Mouse (Mus musculus) spleen, embryonic (tissue): ENCODE results near the gene Il1r1.

Experiments used
- CTCF ChIA-PET: fragments of 350-600 bp; sonication (Branson Sonifier 250); formaldehyde crosslinking; loops from one replicate; lab custom pipeline; 2022; lab: Charles Lee

Gene Il1r1

DNA sequence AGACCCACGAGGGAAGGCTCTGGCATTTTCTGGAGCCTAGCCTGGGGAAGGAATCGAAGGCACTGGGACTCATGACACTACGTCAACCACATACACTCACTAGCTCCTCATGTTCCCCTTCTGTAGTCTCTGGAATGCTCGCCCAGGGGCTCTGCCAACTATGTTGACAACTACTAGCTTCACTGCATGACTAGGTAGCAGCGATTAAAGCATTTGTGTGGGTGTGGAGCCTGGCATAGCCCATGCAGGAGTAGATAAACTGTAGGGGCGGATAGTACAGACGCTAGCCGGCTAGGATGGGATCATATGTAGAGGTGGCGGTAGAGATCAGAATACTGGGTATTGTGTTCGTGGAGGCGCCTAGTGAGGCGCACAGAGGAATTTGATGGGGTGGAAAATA is 45.5 kb downstream of the Il1r1 start:
- CTCF ChIA-PET = no interaction called here

DNA sequence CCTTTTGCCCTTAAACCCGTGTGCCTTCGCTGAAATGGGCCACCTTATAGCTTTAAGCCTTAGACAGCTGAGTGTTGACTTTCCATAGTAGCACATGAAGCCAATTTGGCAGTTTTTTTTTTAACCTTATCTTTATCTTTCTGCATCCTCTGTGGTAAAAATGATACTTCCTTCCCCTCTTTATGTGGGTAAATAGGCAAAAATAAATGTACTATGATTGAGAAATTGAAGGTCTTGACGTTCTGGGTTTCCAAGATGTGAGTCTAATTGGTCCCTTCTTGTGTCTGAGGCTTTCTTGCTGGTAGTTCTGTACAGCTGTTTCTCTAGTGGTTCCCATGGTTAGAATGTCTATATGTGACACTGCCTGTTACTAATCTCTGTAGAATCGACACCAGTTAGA is 46.2 kb downstream of the Il1r1 start:
- CTCF ChIA-PET = no interaction called here

DNA sequence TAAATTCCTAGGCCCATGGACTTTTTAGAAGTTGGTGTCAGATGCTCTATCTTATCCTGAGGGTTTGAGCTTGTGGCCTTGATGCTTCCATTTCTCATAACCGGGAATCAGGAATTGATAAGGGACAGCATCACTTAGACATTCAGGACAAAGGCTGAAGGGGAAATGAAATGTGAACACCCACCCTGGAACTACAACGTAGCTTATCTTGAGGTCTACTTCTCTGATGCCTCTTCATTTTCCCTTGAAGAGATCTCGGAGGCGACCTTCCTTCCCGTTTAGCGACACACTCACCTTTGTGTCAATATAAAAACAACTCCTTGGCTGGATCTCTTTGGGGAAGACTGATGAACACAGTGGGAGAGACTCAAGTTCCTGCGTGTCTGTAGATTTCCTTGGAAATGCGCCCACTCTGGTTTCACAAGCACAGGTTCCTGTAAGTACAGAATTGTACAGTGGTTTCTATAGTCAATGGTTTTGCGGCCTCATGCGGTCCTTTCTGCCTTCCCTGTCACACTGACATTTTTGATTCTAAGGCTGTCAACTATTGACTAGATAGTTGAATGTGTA is 46.7 kb downstream of the Il1r1 start:
- CTCF ChIA-PET = no interaction called here

DNA sequence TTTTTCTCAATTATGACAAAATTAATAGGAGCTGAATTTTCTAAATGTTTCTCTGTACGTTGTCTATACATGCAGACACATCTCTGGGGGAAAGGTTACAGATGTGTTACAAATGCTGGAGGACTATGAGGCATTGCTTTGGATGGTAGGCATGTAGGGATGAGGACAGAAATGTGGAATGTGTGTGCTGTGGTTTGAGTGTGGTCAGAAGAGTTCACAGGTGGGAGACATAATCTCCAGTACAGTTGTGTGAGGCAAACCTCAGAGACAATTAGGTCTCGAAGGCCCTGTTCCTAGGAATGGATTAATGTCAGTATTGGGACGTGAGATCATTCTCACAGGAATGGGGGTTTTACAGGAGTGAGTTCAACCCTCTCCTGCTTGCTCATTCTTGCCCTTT is 47.3 kb downstream of the Il1r1 start:
- CTCF ChIA-PET = no interaction called here

DNA sequence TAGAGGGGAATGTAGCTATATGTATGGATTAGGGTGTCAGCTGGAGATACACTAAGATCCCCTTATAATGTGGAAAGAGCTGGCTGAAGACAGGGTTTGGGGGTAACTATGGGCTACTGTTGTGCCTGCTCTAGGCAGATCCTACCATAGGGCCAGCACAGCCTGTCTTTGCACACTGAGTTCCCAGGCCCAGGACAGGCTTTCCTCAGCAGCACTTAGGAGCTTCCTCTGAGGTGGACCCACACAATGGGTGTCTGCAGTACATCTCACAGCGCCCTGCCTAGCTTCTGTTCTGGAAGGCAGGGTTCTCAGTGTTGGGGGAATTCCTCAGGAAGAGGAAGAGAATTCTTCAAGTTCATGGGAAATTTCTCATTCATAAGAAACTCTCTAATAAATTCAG is 48.6 kb downstream of the Il1r1 start:
- CTCF ChIA-PET = no interaction called here

DNA sequence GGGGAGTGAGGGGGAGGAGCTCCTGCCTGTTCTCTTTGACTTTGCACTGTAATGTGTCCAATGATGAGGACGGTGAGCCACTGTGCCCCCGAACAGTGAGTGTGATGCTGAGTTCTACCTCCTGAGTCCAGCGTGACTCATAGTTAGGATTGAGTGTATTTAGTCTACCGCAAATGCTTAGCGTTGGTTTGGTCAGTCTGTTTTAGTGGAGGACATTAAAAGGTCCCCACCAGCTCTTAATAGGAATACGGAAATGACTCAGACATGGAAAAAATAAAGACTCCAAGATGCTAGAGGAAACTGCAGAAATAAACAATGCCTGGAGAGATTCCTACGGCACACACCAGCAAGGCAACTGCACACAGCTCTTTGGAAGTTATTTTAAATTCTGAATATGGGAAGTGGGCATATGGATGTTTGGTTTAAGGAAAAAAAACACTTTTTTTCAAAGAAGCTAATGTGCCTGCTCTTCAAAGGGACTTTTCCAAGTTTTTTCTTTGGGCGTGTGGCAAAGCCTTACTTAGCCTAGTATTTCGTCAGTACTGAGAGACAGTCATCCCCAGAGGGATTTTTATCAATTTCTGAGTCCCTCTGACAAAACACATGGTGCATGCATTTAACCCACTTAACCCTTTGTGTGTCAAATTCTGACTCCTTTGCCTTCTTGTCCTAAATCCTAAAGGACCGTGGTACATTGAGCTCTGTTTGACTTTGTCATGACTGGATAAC is 50.6 kb downstream of the Il1r1 start:
- CTCF ChIA-PET = no interaction called here

DNA sequence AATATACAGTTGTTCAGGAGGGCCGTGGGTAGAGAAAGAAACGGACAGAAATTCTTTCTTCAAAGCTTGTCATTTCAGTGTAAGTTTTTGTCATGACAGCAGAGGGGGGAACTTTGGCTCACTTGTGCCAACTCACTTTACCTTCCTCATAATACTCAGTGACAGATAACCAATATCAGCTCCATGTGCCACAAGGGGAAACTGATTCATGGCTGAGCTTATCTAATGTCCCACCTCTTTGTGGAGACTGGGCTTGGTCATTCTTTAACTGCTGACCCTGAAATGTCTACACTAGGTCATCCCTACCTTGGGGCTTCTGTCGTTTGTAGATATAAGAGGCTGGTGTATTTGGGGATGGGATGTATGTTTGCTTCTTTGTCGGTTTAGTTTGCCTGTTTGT is 53.1 kb downstream of the Il1r1 start:
- CTCF ChIA-PET = no interaction called here

DNA sequence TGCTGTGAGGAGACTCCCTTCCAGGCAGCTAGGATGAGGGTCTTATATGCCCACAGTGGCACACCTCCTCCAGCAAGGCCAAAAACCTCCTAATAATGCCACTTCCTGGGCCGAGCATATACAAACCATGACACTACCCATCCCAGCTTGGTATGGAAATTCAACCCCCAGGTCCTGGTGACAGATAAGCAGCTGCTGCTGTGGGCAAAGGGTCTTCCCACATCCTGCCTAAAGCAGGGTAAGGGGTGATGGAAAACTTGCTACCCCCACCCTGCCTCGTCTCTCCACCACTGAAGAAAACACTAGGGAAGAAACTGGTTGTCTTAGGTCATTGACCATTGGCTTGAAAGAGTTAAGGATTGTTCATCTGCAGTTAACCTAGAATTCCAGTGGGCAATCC is 53.8 kb downstream of the Il1r1 start:
- CTCF ChIA-PET = no interaction called here

DNA sequence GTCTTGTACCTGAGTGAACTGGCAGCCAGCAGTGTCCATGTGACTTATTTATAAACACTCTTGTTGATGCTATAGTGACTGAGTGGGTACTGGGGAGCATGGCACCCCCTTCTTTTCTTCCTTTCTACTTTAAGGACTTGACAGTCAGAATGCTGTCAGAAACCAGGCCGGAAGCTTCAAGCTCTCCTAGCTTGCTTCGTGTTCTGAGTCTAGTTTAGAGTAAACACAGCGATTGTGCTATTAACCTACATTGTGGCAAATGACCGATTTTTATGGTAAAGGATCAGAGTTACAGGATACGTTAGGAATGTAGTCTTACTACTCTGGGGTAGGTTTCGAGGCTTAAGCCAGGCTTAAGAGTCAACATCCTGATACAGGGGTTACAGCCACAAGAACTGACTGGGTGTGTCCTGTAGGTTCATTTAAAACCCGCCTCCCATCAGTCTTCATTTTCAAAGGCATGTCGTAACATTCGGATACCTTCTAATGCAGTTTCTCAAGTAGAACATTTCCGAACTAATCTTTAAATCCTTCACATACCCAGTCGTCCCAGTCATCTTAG is 54.4 kb downstream of the Il1r1 start:
- CTCF ChIA-PET = no interaction called here

DNA sequence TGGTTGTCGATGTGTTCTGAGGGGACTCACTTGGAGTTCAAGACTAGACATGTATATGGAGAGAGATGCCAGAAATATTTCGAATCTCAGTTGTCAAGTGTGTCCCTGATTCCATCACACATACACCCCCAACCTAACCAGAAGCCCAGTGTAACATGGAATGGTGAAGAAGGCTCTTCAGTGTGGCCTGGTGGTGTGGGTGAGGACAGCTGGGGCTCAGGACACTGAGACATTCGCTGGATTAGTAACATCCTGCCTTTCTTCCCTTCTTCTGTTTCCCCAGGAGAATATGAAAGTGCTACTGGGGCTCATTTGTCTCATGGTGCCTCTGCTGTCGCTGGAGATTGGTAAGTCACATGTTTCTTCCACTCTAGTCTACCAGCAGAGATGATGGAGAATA is 57.1 kb downstream of the Il1r1 start:
- CTCF ChIA-PET = interaction anchor here (0.6 kb wide), 1 partner anchor 23 kb away, joined by 3 read pairs; no protein-coding TSS in a partner anchor

DNA sequence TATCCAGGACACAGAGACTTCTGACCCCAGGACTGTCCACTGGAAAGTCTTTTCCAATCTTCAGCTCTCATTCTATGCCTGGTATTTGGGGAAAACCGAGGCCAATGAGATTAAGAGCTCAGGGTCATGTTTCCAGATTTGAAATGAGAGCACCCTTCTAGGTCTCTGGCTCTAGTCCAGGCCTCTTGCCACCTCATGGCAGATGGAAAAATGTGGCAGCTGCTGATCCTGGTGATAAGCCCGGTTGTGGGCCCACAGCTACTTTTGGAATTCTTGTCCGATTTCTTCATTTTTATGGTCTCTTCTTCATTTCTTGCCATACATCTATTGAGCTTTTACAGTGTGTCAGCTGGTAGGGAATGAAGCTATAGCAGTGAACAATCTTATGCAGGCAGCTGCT is 57.5 kb downstream of the Il1r1 start:
- CTCF ChIA-PET = interaction anchor here (0.6 kb wide), 1 partner anchor 22 kb away, joined by 3 read pairs; no protein-coding TSS in a partner anchor

DNA sequence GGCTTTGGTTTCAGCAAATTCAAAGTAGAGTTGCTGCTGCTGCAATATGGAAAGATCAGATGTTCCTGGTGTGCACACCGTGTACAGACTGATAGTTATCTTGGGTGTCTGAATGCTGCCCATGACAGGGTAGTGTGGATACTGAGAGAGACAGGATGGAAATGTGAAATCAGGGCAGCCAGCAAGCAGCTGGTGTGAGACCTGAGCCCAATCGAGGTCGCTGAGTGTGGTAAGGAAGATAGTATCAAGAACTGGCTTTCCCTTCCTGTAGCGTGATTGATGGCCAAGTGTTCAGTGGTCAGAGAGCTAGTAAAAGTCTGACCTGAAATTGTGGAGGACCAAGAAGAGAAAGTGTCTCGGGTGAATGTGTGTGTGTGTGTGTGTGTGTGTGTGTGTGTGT is 59.1 kb downstream of the Il1r1 start:
- CTCF ChIA-PET = no interaction called here

DNA sequence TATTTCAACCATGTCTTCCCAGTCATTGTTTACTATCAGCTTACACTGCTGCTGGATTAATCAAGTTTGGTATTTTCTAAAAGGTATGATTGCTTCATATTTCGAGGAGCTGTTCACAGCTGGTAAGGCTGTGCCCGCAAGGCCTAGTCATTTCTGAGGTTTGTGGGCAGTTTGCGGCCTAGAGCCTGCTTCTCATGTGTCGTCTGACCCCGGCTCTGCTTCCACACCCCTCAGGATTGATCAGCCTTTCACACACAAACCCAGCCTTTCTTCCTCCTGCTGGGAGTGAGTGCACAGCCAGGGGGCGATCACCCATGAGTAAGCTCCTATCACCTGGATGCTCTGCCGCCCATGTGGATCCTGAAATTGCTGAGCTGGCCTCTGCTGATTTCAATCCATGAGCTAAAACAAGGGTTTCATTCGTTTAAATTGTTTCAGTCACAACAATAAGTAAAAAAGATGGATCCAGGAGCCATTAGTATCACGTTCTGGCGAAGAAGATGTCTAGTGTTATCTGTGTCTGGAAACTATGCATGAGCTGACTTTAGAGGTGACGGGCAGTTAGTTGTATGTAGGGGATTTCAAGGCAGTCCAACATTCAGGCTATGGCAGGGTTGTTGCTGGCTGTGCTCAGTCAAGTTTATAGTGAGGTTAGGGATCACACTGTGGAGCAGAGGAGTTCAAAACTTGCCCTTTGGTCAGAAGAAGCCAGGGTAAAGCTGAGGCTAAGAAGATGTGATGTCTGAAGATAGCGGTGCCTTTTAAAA is 65.8 kb downstream of the Il1r1 start:
- CTCF ChIA-PET = no interaction called here

DNA sequence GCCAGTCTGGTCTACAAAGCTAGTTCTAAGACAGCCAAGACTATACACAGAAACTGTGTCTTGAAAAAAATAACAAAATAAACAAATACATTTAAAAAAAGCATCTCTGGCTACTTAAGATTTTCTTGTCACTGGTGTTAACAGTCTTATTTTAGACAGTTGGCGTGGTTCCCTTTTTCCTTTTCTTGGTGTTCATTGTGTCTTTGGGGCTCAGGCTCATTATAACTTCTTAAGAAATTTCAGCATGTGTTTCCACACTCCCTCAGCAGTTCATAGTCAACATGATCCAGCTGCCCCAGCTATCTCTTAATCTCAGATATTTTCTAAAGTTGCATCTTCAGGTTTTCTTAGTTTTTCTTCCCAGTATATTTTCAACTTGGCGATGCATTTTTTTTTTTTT is 67.4 kb downstream of the Il1r1 start:
- CTCF ChIA-PET = no interaction called here

DNA sequence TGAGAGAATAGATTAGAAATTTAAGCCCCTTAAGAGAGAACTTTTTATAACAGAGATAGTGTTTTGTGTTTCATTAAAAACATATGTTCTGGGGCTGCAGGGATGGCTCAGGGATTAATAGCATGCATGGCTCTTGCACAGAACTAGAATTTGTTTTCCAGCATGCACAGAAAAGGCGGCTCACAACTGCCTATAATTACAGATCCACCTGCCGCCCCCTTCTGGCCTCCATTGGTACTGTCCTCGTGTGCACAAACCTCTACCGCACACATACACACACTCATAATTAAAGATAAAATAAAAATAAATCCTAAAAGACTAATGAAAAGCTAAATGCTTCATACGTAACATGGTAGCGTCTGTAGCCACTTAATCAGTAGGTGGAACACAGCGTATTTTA is 69.0 kb downstream of the Il1r1 start:
- CTCF ChIA-PET = interaction anchor here (1.3 kb wide), 1 partner anchor 27 kb away, joined by 3 read pairs; no protein-coding TSS in a partner anchor

DNA sequence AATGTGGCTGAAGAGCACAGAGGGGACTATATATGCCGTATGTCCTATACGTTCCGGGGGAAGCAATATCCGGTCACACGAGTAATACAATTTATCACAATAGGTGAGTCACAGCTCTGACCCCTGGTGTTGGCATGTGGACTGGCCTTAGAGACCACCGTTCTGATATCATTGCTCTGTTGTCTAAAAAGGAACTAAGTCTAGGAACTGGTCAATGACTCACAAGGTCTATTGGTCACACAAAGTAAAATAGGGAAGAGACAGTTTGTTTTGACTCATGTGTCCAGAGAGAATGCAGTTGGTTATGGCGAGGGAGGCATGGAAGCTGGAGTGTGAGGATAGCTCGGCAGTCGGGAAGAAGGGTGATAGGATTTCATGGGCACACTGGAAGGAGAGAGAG is 69.9 kb downstream of the Il1r1 start:
- CTCF ChIA-PET = interaction anchor here (0.6 to 1.3 kb wide), 2 partner anchors 28 to 104 kb away, joined by 3 to 6 read pairs; no protein-coding TSS in a partner anchor

DNA sequence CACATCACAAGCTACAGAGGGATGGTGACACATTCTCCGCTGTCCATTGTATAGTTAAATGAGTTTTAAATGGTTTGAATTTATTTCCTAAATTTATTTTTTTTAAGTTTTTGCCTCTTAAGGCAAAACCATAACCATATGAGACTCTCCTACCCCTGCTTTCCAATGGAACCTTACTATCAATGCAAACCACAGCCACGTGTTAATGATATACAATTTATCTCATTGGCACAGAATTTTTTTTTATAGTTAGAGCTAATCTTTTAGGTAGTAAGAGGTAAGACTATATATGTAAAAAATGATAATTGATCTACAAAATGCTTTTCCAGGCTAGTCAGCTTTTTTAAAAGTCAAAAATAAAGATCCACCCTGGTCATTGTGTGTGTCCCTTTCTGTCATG is 73.2 kb downstream of the Il1r1 start:
- CTCF ChIA-PET = no interaction called here

DNA sequence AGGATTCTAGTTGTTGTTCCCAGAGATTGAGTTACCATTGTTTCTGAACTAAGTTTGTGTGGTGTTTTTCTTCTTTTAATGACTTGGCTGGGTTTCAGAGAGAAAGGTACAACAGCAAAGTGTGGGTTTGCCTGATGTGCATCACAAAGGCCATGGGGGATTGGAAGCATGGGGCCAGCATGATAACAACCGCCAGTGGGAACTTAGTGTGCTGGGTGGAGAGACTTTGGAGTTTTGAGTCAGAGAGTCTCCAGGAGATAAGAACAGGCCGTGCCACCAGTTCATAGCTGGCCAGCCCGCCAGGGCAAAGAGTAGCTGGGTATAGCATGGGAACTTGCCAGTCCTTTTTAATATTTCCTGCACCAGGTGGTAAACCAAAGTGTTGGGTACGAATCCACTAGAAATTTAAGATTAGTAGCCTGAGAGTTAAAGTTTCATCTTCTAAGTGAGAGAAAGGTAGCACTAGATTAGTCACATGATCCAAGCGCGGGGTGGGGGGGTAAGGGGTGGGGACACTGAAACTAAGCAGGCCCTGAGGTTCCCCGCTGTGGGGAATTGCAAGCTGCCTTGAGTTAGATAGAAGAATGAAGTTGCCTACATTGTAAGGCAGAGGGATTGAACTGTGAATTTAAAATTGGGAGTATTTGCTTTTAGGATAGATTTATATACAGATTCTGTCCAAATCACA is 78.4 kb downstream of the Il1r1 start:
- CTCF ChIA-PET = interaction anchor here (1.0 kb wide), 1 partner anchor 15 kb away, joined by 4 read pairs; no protein-coding TSS in a partner anchor

DNA sequence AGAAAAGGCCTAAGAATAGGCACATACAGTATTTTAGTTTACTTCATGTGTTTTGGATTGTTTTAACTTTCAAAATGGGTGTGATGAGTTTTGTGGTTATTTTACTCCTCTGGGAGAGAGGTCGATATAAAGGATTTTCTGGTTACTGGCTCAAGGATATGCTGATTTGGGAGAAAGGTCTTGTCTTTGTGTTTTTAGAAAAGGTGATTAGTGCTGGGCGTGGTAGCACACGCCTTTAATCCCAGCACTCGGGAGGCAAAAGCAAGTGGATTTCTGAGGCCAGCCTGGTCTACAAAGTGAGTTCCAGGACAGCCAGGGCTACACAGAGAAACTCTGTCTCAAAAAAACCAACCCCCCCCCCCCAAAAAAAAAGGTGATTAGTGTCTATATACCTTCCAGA is 79.4 kb downstream of the Il1r1 start:
- CTCF ChIA-PET = interaction anchor here (0.8 kb wide), 1 partner anchor 22 kb away, joined by 3 read pairs; no protein-coding TSS in a partner anchor

DNA sequence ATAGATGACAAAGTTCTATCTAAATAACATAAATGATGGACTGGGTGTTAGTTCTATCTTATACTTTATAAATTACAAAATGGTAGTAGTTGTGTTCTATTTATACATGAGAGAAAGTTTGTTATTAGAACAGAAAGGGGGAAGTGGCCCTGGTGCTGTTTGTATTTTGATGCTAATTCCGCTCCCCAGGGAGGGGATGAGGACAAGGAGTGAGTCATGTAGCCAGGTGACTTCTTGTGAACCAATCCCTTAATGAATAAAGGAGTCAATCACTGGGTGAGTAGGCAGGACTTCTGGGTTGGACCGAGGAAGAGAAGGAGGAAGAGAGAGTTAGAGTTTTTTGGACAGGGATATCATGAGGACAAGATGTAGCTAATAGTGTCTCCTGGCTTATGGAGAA is 81.2 kb downstream of the Il1r1 start:
- CTCF ChIA-PET = no interaction called here

DNA sequence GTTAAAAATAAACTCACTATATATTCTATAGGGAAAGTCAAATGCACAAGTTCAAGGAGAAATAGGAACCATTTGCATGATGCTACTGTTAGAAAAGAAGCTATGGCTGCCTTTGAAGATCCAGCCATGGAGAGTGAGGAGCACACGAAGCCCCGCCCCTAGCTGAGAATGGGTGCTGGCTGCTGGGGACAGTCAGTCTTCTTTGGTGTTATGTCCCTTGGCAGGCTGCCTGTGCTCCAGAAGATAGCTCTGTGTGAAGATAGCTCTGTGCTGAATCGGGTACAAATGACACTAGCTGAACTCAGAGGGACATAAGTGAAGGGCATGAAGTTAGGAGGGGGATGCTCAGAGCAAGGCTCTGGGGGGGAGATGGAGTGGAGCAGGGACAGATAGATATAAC is 86.2 kb downstream of the Il1r1 start:
- CTCF ChIA-PET = no interaction called here

DNA sequence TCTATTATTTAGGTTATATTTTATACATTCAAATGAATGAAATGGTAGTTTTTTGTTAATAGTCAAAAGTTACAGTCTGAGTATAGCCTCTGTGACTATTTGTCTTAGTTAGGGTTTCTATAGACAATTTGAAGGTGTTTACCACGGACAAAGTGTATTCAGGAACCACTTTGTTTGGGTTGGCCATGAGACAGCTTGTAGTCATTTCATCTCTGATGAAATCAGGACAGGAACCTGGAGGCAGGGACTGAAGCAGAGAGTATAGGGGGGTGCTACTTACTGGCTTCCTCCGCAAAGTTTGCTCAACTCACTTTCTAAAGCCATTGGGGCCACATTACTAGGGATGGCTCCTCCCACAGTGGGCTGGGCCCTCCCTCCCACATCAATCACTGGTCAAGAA is 86.7 kb downstream of the Il1r1 start:
- CTCF ChIA-PET = no interaction called here
